In the genomic region with DNA sequence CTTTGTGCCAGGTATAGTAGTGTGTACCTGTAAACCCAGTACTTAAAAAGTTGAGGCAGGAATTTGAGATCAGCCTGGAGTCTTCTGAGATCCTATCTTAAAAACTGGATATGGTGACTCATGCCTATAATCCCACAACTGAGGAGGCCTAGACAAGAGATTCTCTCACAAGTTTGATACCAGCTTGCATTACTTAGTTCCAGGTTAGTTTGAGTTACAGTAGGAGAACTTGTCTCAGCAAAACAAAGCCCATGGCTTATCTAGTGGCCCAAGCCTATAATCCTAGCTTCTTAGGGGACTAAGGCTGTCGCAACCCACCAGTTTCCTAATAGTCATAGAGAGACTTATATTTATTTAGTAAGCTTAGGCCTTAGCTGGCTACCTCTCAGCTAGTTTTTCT, we compare ENCODE assay signal across 26 mouse cellular contexts. TPM values are rescaled to one million over a fixed set of nuclear protein-coding genes. Genes with fewer than 3 reads are reported as not detected.
DNase-seq lines count a peak whose midpoint lies in the region; ATAC-seq lines count a peak whose summit lies in the region.
"Had no signal": no experiment of that assay in that cellular context is flagged by ENCODE, and none has a peak within 500 bp of the region (broad histone marks: within the 10 kb centered on the region; RNA-seq: fewer than 3 reads in every experiment).

No protein-coding gene starts in this region.

- ATAC-seq in liver, embryonic 13.5 days (ENCODE audit: low read depth), result no peak
- ATAC-seq: activated CD4-positive, CD25-positive, alpha-beta regulatory T cell, adult 4 months; CD4-positive, CD25-positive, alpha-beta regulatory T cell, adult 4 months; forebrain, embryonic 14.5 days; forebrain, embryonic 16.5 days; Patski had no signal

- no peak overlapping the region for H3K4me3 ChIP-seq in liver, embryonic 13.5 days (replicated peaks)
- H3K4me3 ChIP-seq: embryonic facial prominence, embryonic 10.5 days; embryonic facial prominence, embryonic 12.5 days; forebrain, embryonic 10.5 days; forebrain, embryonic 12.5 days had no signal

- H3K9me3 ChIP-seq in liver, embryonic 13.5 days (replicated peaks), result no peaks in the 10 kb centered on the region
- H3K9me3 ChIP-seq: embryonic facial prominence, embryonic 10.5 days; embryonic facial prominence, embryonic 12.5 days; forebrain, embryonic 10.5 days; forebrain, embryonic 12.5 days; G1E had no signal

- no peak for DNase-seq in liver, embryonic 13.5 days
- DNase-seq in liver, result no peak
- peak; percentile 53 for DNase-seq in 416B (ENCODE audit: low read depth)
- DNase-seq in fat pad, adult 2 months (ENCODE audit: extremely low read depth, low read depth, low spot score), result peak; percentile 61
- DNase-seq in layer of hippocampus, adult 8-10 months (ENCODE audit: low spot score in 2 of 2), result no peak
- DNase-seq in layer of hippocampus, postnatal 36 days, result no peak
- DNase-seq: adrenal gland, adult 8-10 months; adrenal gland, postnatal 14 days; adrenal gland, postnatal 36 days; B cell, adult 2 months; cerebellum, adult 11-12 months; cerebellum, adult 2 months; cerebellum, adult 9-10 months; cerebellum, postnatal 10 days; cerebellum, postnatal 25 days had no signal

- WGBS in liver, embryonic 13.5 days (ENCODE audit: insufficient replicate concordance), result 88% methylated on average over 1 of the region's 1 CpGs

- H3K36me3 ChIP-seq in liver, embryonic 13.5 days, result peaks cover 4% of the 10 kb centered on the region; the same call in 1 of the 2 replicates
- H3K36me3 ChIP-seq: embryonic facial prominence, embryonic 12.5 days; forebrain, embryonic 12.5 days had no signal

- H3K9ac ChIP-seq in liver, embryonic 13.5 days, result no peak overlapping the region
- H3K9ac ChIP-seq: embryonic facial prominence, embryonic 12.5 days; forebrain, embryonic 12.5 days had no signal

- H3K27me3 ChIP-seq in liver, embryonic 13.5 days, result no peaks in the 10 kb centered on the region
- H3K27me3 ChIP-seq: CH12.LX; embryonic facial prominence, embryonic 12.5 days; forebrain, embryonic 12.5 days; Patski had no signal

- peaks cover 81% of the 10 kb centered on the region for H3K4me1 ChIP-seq in liver, embryonic 13.5 days (replicated peaks)

- no peak overlapping the region for H3K4me2 ChIP-seq in liver, embryonic 13.5 days
- H3K4me2 ChIP-seq: embryonic facial prominence, embryonic 12.5 days; forebrain, embryonic 12.5 days had no signal

- peak overlapping the region; percentile 15; the same call in 1 of the 2 replicates for H3K27ac ChIP-seq in liver, embryonic 13.5 days
- H3K27ac ChIP-seq: embryonic facial prominence, embryonic 10.5 days; embryonic facial prominence, embryonic 12.5 days; forebrain, embryonic 10.5 days; forebrain, embryonic 12.5 days had no signal

RNA-seq across cellular contexts. Expression of gene Thap4, which starts 5.4 kb away (rescaled TPM):
- 16.1 TPM in 2 replicates for polyA plus RNA-seq in liver, embryonic 13.5 days (2015; fragmentation: Nextera tagmentation; extraction: Ambion mirVana)
- total RNA-seq in layer of hippocampus, adult 8-10 months (2022), result 10 to 100 TPM; 29.2 to 36.4 (median 36.0) TPM
- total RNA-seq in layer of hippocampus, postnatal 36 days (2021), result 10 to 100 TPM; 34.2 to 34.3 TPM

RNA-seq across cellular contexts. Expression of gene Atg4b, which starts 8.8 kb away (rescaled TPM):
- 64.6 and 76.8 TPM in 2 replicates for polyA plus RNA-seq in liver, embryonic 13.5 days (2015; fragmentation: Nextera tagmentation; extraction: Ambion mirVana)
- 10 to 100 TPM; 73.6 to 96.0 (median 80.6) TPM for total RNA-seq in layer of hippocampus, adult 8-10 months (2022)
- total RNA-seq in layer of hippocampus, postnatal 36 days (2021), result 10 to 100 TPM; 79.8 to 84.8 TPM

RNA-seq across cellular contexts. Expression of gene Dtymk, which starts 41.7 kb away (rescaled TPM):
- 169 and 181 TPM in 2 replicates for polyA plus RNA-seq in liver, embryonic 13.5 days (2015; fragmentation: Nextera tagmentation; extraction: Ambion mirVana)
- total RNA-seq in layer of hippocampus, adult 8-10 months (2022), result 10 to 100 TPM; 52.7 to 64.8 (median 58.4) TPM
- 10 to 100 TPM; 57.5 to 65.4 TPM for total RNA-seq in layer of hippocampus, postnatal 36 days (2021)

RNA-seq across cellular contexts. Expression of gene Ing5, which starts 43.7 kb away (rescaled TPM):
- 12.3 and 13.0 TPM in 2 replicates for polyA plus RNA-seq in liver, embryonic 13.5 days (2015; fragmentation: Nextera tagmentation; extraction: Ambion mirVana)
- 10 to 100 TPM; 15.0 to 16.0 (median 15.4) TPM for total RNA-seq in layer of hippocampus, adult 8-10 months (2022)
- total RNA-seq in layer of hippocampus, postnatal 36 days (2021), result 10 to 100 TPM; 12.9 to 13.8 TPM

Comparison
In these comparisons a context has a peak if more than half of its experiments do, and no peak if none do; other contexts are left out.
1. DNase-seq: peak in 416B (single experiment) and fat pad, adult 2 months (single experiment); none in liver, embryonic 13.5 days (single experiment), liver (single experiment), layer of hippocampus, adult 8-10 months (0 of 2) and layer of hippocampus, postnatal 36 days (0 of 2).